Comparison of ENCODE assay signal across 19 mouse cellular contexts in genomic region chr1:162456861-162457260, GRCm38 (mm10).
DNase-seq lines count a peak whose midpoint lies in the region; ATAC-seq lines count a peak whose summit lies in the region.
"Had no signal": no experiment of that assay in that cellular context is flagged by ENCODE, and none has a peak within 500 bp of the region (broad histone marks: within the 10 kb centered on the region; RNA-seq: fewer than 3 reads in every experiment).

No protein-coding gene starts in this region.

- DNase-seq in cerebellum, adult 18-20 months: peak; percentile 36 to 50
- no peak for DNase-seq in cerebellum, adult 9-10 months
- peak; percentile 45 to 51 for DNase-seq in cerebellum, postnatal 25 days
- no peak for DNase-seq in cerebellum, adult 8-10 months
- no peak for DNase-seq in frontal cortex, postnatal 10 days (ENCODE audit: low spot score in 2 of 2)
- peak; percentile 66 for DNase-seq in brain, adult 2 months (ENCODE audit: low read depth, low spot score)
- DNase-seq: adrenal gland, adult 8-10 months; adrenal gland, postnatal 14 days; adrenal gland, postnatal 36 days; B cell, adult 2 months; cerebellum, adult 11 months; cerebellum, adult 9-11 months; embryo, embryonic 11 days had no signal

- 0 out of 2 replicates have a peak, but pooled peaks have one; percentile 21 for ATAC-seq in frontal cortex, adult (ENCODE audit: low TSS enrichment)
- ATAC-seq: activated CD4-positive, CD25-positive, alpha-beta regulatory T cell, adult 4 months; CD4-positive, CD25-positive, alpha-beta regulatory T cell, adult 4 months; forebrain, embryonic 14.5 days; forebrain, embryonic 16.5 days; Patski had no signal

Comparison
In these comparisons a context has a peak if more than half of its experiments do, and no peak if none do; other contexts are left out.
1. DNase-seq: peak in cerebellum, adult 18-20 months (2 of 2), cerebellum, postnatal 25 days (2 of 2) and brain, adult 2 months (single experiment); none in cerebellum, adult 9-10 months (single experiment), cerebellum, adult 8-10 months (single experiment) and frontal cortex, postnatal 10 days (0 of 2).